Mouse (Mus musculus) neutrophil, adult 5-6 weeks (primary cell): ENCODE results near the gene Dhh. TPM values are rescaled to one million over a fixed set of nuclear protein-coding genes. Genes with fewer than 3 reads are reported as not detected.

ENCODE experiments used
- ATAC-seq: fragments of 151-379, 151-347 bp; 2 replicates; pipeline ENCODE4 v1.8.0; 2017; ENCODE audit warnings: mild to moderate bottlenecking, moderate TSS enrichment; ENCODE audit not compliant: insufficient number of reproducible peaks, poor library complexity, low FRiP score, severe bottlenecking; ENCODE audit errors: extremely low read depth
- total RNA-seq: library from RNA; stranded (forward); fragments of 200-1000 nt; gene quantifications from 2 replicates; pipeline ENCODE4 v1.2.3, GENCODE M21; 2017

Dhh gene
- total RNA-seq, 1 experiment from 2014 or later, result 0.70 TPM

DNA sequence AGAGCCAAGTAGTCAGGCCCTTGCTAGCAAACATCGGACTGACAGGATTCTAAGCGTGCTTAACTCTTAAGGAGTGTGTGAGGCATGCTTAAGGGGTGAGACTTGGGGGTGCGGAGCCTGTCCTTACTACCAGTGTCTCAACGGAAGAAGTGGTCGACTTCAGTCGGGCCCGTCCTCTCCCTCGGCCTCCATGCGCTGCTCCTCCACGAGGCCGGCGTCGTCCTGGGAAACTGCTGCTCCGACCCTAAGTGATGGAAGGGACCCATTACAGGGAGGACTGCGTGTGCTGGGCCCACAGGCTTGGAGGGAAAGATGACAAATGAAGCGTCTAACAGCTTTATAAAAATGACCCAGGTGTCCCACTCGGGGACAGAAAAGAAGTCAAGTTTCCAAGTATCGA is 37.4 kb downstream of the Dhh start:
- no peak for ATAC-seq

DNA sequence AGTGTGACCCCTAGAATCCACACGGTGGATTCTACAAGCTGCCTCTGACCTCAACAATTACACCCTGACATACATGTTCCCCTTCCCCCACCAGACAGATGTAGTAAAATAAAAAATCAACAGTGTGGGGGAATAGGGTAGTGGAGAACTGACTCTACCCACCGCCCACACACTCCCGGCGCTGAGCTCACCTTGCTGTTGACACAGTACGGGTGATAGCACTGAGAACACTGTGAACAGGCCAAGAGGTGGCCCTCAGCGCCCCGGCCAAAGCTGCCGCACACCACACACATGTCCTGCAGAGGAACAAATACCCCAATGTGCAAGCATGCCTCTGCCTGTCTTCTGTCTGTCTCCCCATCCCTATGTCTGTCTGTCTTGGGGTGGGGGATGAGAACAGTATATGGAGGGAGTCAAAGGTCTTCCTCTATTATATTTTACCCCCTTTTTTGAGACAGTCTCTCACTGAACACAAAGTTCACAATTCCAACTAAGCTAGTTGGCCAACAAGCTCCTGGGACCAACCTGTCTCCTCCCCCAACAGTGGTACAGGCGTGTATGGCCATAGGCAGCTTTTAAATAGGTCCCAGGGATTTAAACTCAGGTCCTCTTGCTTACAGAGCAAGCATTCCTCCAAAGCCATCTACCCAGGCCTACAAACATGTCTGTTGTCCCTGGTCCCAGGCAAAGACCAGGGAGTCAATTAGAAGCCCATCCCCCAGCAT is 38.9 kb downstream of the Dhh start:
- ATAC-seq, result no peak

DNA sequence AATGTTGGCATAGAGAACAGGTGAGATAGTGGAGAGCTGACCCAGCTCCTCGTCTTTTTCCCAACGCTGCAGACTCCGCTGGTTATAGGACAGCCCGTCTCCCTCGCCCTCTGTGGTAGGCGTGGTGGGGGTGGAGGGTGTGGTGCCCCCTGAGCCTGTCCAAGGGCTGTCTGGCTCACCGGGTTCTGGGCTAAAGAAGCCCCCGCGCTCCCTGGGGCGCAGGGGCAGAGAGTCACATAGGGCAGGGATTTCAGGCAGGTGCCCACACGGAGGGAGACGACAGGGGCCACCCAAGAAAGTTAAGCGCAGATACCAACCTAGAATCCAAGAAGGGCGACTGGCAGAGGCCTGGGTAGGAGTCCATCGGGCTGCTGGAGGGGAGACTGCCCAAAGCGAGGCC is 44.1 kb downstream of the Dhh start:
- no peak for ATAC-seq

DNA sequence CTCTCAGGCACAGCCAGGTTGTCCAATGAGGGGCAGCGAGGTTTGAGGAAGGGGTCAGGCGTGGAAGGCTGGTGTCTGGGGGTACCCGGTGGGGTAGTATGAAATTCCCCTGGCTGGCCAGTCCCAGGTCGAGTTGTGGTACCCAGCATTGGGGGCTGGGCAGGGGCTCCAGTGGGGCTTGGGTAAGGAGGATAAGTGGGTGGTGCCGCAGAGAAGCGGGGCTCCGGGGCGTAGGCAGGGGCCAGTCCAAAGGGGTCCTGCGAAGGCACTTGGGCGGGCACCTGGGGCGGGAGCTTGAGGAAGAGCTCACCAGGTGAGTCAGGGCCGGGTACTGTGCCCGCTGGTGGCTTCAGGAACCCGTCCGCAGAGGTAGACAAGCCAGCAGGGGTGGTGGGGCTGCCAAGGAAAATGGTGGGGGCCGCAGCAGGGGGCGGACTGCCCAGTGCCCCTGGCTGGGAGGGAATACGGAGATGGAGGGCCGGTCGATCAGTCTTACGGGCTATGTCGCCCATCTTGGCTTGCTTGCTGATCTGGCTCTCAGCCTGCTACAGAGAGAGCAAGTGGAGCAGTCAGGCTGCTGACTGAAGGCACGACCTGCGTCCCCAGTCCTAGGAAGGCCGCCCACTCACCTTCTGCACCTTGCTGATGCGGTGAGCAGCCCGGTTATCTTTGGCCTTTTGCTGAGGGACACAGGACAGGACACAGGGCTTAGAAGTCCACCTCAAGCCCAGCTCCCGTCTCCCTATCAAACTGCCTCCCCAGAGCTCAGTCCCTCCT is 45.0 kb downstream of the Dhh start:
- no peak for ATAC-seq

DNA sequence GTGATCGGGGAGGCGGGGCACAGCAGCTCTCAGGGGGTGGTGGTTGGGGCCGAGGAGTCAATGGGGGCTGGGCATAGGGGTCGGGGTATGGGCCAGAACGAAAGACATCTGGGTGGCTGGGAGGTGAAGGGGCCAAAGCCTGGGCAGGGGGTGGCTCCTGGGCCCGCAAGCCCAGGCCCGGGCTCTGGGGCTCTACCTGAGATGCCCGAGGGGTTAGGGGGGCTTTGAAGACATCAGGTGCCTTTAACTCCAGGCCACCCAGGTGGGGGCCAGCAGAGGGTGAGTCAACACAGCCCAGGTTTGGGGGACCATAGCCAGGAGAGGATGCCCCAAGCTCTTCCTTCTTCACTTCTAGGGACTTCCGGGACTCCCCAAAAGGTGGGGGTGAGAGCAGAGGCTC is 45.6 kb downstream of the Dhh start:
- no peak for ATAC-seq

DNA sequence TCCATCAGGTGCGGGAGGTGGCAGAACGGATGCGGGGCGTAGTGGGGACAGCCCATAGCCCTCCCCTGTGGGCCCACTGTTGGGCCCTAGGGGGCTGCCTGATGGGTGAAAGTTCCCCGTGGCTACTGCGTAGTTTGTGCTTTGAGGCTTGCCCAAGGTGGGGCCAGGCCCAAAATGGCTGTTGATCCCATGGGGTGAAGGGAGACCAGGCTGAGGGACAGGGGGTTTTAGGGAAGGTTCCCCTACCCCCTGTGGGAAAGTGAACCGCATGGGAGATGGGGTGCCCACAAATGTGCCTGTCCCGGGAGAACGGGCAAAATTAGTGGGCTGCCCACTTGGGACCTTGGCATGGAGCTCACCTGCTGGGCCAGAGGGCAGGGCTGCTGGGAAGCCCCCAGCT is 46.3 kb downstream of the Dhh start:
- ATAC-seq, result no peak

DNA sequence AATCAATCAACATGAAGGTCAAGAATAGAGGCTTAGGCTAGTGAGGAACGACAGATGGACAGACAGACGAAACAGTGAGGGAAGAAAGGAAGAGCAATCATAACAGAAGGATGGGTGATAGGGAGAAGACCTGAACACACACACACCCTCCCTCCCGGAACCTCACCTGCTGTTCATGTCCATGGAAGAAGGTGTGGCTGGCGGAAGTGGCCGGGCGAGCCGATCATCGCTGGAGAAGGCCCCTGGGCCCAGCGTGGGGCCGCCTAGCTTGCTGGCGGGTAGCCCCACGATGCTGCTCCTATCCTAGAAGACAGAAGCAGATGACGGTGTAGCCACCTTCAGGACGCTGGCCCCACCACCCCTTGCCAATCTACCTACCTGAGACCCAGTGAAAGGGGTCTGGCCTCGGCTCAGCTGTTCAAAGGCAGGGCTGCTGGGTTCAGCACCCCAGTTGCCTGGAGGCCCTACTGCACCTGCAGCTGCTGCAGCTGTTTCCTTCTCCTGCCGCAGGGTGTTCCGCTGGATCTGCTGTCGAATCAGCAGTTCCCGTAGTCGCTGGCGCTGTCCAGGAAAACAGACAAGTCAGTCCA is 47.0 kb downstream of the Dhh start:
- ATAC-seq, result no peak

DNA sequence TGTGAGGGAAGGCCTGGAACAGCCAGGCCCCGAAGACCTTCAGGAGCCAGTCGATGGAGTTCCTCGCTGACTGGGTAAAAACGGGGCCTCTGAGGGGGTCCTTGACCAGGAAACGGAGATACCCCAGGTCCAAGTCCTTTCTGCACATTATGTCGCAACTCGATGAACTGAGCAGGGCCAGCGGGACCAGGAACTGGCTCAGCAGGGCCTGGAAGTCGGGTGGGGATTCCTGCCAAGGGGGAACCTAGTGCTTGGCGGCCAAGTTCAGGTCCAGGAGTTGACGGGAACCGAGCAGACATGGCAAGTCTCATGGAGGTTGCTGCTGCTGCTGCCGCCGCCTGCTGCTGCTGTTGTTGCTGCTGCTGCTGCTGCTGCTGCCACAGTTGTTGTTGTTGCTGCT is 47.7 kb downstream of the Dhh start:
- ATAC-seq, result no peak

DNA sequence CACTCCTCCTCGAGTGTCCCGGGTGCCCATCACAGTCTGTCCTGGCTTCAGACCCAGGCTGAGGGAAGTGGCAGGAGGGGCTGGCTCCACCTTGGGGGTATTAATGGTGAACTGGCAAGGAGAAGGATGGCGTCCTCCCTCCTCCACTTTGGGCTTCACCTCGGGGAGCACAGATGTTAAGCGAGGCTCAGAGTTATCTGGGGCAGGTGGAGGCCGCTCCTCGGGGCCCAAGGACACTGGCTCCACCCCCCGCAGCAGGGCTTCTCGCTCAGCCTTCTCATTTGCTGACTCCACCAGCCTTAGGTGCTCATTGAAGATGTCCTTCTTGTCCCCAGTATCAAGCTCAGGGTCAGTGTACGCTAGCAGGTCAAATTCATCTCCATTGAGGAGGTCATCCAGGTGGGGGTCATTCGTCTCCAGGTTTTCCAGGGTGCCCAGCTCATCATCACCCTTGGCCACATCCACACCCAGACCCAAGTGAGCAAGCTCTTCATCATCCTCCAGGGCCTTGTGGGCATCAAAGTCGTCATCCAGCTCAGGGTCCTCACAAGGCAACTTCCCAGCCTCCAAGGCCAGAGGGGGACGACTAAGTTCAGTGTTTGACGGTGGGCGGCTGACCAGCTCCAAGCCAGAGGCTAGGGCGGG is 48.3 kb downstream of the Dhh start:
- ATAC-seq, result no peak

DNA sequence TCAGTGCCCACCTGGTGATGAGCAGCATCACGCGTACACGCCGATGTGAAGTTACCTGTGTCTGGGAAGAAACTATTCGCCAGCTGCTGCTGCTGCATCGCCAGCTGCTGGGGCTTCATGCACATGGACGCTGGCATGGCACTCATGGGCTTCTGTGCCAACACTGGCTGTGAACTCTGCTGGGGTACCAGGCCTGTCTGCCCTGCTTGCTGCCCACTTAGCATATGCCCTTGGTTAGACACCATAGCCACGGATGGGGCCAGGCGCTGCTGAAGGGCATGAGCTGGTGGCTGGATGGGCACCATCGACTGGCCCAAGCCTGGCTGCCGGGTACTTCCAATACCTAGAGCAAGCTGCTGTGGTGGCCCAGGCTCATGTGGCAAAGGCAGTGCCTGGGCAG is 49.2 kb downstream of the Dhh start:
- no peak for ATAC-seq

DNA sequence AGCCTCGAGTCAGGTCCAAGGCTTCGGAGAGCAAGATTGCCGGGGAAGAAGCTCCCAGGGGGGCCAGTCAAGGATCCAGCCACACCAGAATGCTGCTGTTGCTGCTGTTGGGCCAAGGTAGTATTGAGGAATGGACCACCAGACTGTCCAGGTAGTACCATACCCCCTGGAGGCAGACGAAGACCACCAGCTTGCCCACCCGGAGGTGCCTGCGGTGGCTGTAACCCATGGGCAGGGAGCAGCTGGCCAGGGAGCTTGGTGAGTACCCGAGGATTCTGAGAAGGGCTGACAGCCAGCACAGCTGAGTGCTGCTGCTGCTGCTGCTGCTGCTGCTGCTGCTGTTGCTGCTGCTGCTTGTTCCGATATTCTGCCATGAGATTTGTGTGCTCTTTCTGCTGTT is 52.2 kb downstream of the Dhh start:
- no peak for ATAC-seq

DNA sequence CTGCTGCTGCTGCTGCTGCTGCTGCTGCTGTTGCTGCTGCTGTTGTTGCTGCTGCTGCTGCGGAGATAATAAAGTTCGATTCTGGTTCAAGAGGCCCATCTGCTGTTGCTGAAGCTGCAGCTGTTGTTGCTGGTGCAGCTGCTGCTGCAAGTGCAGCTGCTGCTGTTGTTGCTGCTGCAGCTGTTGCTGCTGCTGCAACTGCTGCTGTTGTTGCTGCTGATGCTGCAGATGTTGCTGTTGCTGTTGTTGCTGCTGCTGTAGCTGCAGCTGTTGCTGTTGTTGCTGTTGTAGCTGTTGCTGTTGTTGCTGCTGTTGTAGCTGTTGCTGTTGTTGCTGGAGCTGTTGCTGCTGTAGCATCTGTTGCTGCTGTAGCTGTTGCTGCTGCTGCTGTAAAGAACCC is 53.2 kb downstream of the Dhh start:
- ATAC-seq, result no peak

DNA sequence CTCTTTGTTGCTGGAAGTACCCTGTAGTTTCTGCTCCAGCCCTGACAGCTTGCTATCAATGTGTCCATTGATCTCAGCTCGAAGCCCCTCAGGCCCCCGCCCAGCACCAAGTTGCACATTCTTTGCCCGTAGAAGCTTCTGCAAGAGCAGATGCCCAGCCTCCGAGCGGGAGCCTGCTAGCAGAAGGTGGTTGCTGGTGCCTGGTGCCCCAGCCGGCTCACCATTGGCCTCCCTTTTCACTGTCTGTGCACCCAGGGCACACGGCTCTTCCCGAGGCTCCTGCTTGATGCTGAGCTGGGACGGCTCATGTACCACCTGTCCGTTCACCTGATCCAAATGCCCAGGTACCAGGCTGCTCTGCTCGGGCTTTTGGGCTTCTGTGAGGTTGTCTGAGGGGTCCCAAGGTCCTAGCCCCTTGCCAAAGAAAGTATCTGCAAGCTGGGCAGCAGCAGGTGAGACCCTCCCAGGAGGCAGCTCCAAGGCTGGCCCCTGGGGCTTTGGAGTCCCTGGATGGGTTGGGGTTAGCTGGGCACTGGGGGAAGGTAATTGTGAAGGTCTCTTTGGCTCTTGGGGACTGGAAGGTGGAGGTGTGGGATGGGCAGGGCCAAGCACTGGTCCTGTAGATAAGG is 54.6 kb downstream of the Dhh start:
- no peak for ATAC-seq

Other genes with a start within 250 kb of the Dhh start
- 109 and 114 TPM in 2 replicates for gene Ddx23, start 235.6 kb downstream of the Dhh start, total RNA-seq
- gene Rnd1, start 221.1 kb downstream of the Dhh start, total RNA-seq, result 13.8 and 16.5 TPM in 2 replicates
- gene Ccdc65, start 190.3 kb downstream of the Dhh start, total RNA-seq, result not detected in 2 replicates
- 5.6 and 10.9 TPM in 2 replicates for gene Fkbp11, start 170.3 kb downstream of the Dhh start, total RNA-seq
- gene Arf3, start 135.3 kb downstream of the Dhh start, total RNA-seq, result 53.5 and 60.3 TPM in 2 replicates
- 0.58 and 0.74 TPM in 2 replicates for gene Wnt10b, start 120.4 kb downstream of the Dhh start, total RNA-seq
- gene Wnt1, start 108.7 kb downstream of the Dhh start, total RNA-seq, result not detected in 2 replicates
- gene Ddn, start 89.0 kb downstream of the Dhh start, total RNA-seq, result 0.12 and 0.25 TPM in 2 replicates
- gene Prkag1, start 67.0 kb downstream of the Dhh start, total RNA-seq, result 107 and 111 TPM in 2 replicates
- gene Kmt2d, start 27.3 kb downstream of the Dhh start, total RNA-seq, result 95.0 and 109 TPM in 2 replicates
- gene Rhebl1, start 4.0 kb downstream of the Dhh start, total RNA-seq, result 18.3 and 20.0 TPM in 2 replicates
- gene Lmbr1l, start 19.7 kb upstream of the Dhh start, total RNA-seq, result 144 and 182 TPM in 2 replicates
- gene Tuba1b, start 36.0 kb upstream of the Dhh start, total RNA-seq, result 88.6 and 108 TPM in 2 replicates
- 27.1 and 50.0 TPM in 2 replicates for gene Gm49450, start 55.0 kb upstream of the Dhh start, total RNA-seq
- gene Tuba1a, start 55.2 kb upstream of the Dhh start, total RNA-seq, result 92.1 and 114 TPM in 2 replicates
- gene Tuba1c, start 131.4 kb upstream of the Dhh start, total RNA-seq, result 42.7 and 43.3 TPM in 2 replicates
- not detected in 2 replicates for gene Prph, start 156.6 kb upstream of the Dhh start, total RNA-seq
- 0.23 TPM in 1 of 2 replicates, not detected in the other for gene Troap, start 176.0 kb upstream of the Dhh start, total RNA-seq
- not detected in 2 replicates for gene C1ql4, start 189.3 kb upstream of the Dhh start, total RNA-seq
- gene Dnajc22, start 194.6 kb upstream of the Dhh start, total RNA-seq, result not detected in 2 replicates
- gene Spats2, start 227.4 kb upstream of the Dhh start, total RNA-seq, result not detected in 2 replicates